Mouse (Mus musculus) midbrain, postnatal 0 days (tissue): ENCODE results near the gene Atg9a. TPM values are rescaled to one million over a fixed set of nuclear protein-coding genes. Genes with fewer than 3 reads are reported as not detected.

Experiments
- ATAC-seq: fragments of 200-750 bp; cut with Nextera tagmentation; 2 replicates; pipeline ENCODE4 v1.8.0; 2017; ENCODE audit warnings: moderate number of reproducible peaks, mild to moderate bottlenecking, moderate TSS enrichment, moderate library complexity; ENCODE audit not compliant: low FRiP score
- DNase-seq: peaks from one replicate; pipeline ENCODE4 v3.0.0-alpha.2; 2015; ENCODE audit warnings: low spot score
- H3K27ac ChIP-seq: fragments of 300-500 bp; sonication (generic); 2 replicates; pipeline ENCODE4 v1.5.1; 2014; ENCODE audit warnings: low read depth, mild to moderate bottlenecking, low read length, mixed read lengths
- H3K27me3 ChIP-seq: fragments of 300-500 bp; sonication (generic); 2 replicates; pipeline ENCODE4 v1.6.1; 2014; ENCODE audit warnings: low read length, control low read depth, mixed read lengths; ENCODE audit not compliant: insufficient read depth
- H3K36me3 ChIP-seq: fragments of 300-500 bp; sonication (generic); 2 replicates; pipeline ENCODE4 v1.6.1; 2014; ENCODE audit warnings: low read length, control low read depth, mixed read lengths; ENCODE audit not compliant: insufficient read depth
- H3K4me1 ChIP-seq: fragments of 300-500 bp; sonication (generic); 2 replicates; pipeline ENCODE4 v1.6.1; 2014; ENCODE audit warnings: mild to moderate bottlenecking, control low read depth, antibody characterized with exemption, low read length, mixed read lengths; ENCODE audit not compliant: insufficient read depth
- H3K4me2 ChIP-seq: fragments of 300-500 bp; sonication (generic); 2 replicates; pipeline ENCODE4 v1.6.1; 2014; ENCODE audit warnings: low read depth, mild to moderate bottlenecking, low read length, mixed read lengths; ENCODE audit not compliant: poor library complexity, severe bottlenecking
- H3K4me3 ChIP-seq: fragments of 300-500 bp; sonication (generic); 2 replicates; pipeline ENCODE4 v1.5.1; 2014; ENCODE audit warnings: low read depth, mild to moderate bottlenecking, low read length, moderate library complexity
- H3K9ac ChIP-seq: fragments of 300-500 bp; sonication (generic); replicated peaks from 2 replicates; pipeline ENCODE4 v1.6.1; 2014; ENCODE audit warnings: mild to moderate bottlenecking, low read length, moderate library complexity, mixed read lengths; ENCODE audit not compliant: poor library complexity, severe bottlenecking
- H3K9me3 ChIP-seq: fragments of 300-500 bp; sonication (generic); 2 replicates; pipeline ENCODE4 v1.6.1; 2016; ENCODE audit warnings: low read length, control low read depth
- CTCF ChIP-seq: IDR thresholded peaks from 2 replicates; pipeline ENCODE4 v1.5.1; 2016; ENCODE audit warnings: antibody characterized with exemption, mild to moderate bottlenecking
- WGBS: fragments of 180-500 bp; shearing (Covaris S2); extraction: QIAGEN DNeasy Blood & Tissue Kit; methylation state at CpG from one replicate; pipeline ENCODE4 v1.1.7; 2014; 5-methylcytosine and 5-hydroxymethylcytosine counted together
- polyA plus RNA-seq: library from polyadenylated mRNA; unstranded; fragments of >200 nt; fragmentation: Nextera tagmentation; extraction: Ambion mirVana; gene quantifications from 2 replicates; pipeline ENCODE4 v1.2.1, GENCODE M21; 2015
- total RNA-seq: library from RNA; depleted of rRNA; stranded (reverse); fragments of >200 nt; gene quantifications from 2 replicates; pipeline ENCODE4 v1.2.3, GENCODE M21; 2014

Atg9a gene
- total and polyA plus RNA-seq, 2 experiments from 2014 or later: 71.8 to 135 TPM

GRCm38 (mm10) chr1:75231664-75232152, 39.7 kb upstream of the Atg9a start, which contains the start of gene A630095N17Rik:
TSS of gene A630095N17Rik (minus strand) at chr1:75232102.
- Histone ChIP-seq H3K4me1 (no peaks in the 10 kb centered on the region), H3K27ac (no peak within 1 kb of the TSS), H3K4me2 (no peak within 1 kb of the TSS), H3K4me3 (no peak within 1 kb of the TSS), H3K9ac (no peak within 1 kb of the TSS), H3K27me3 (no peaks in the 10 kb centered on the region), H3K36me3 (no peaks in the 10 kb centered on the region), H3K9me3 (no peaks in the 10 kb centered on the region)
- 74% methylated on average over 5 of the region's 5 CpGs for WGBS
- DNase-seq (no peak), ATAC-seq (no peak)
- no peak for TF ChIP-seq CTCF

GRCm38 (mm10) chr1:75231224-75231623, 39.2 kb upstream of the Atg9a start:
- WGBS: 79% methylated on average over 4 of the region's 4 CpGs
- no peak overlapping the region for H3K9ac ChIP-seq

GRCm38 (mm10) chr1:75230335-75230994, 38.5 kb upstream of the Atg9a start:
- Histone ChIP-seq H3K9me3 (no peaks in the 10 kb centered on the region), H3K4me2 (no peak overlapping the region), H3K4me3 (no peak overlapping the region), H3K27ac (no peak overlapping the region), H3K36me3 (no peaks in the 10 kb centered on the region), H3K4me1 (no peaks in the 10 kb centered on the region), H3K9ac (no peak overlapping the region), H3K27me3 (no peaks in the 10 kb centered on the region)
- WGBS: 74% methylated on average over 7 of the region's 7 CpGs
- no peak for DNase-seq
- TF ChIP-seq CTCF: no peak
- no peak for ATAC-seq

More at GRCm38 (mm10) chr1:75231224-75231623, 39.2 kb upstream of the Atg9a start:
- Histone ChIP-seq H3K27me3 (no peaks in the 10 kb centered on the region), H3K9me3 (no peaks in the 10 kb centered on the region), H3K4me1 (no peaks in the 10 kb centered on the region), H3K36me3 (no peaks in the 10 kb centered on the region), H3K27ac (no peak overlapping the region), H3K4me3 (no peak overlapping the region), H3K4me2 (no peak overlapping the region)
- TF ChIP-seq CTCF: no peak
- no peak for DNase-seq
- no peak for ATAC-seq

GRCm38 (mm10) chr1:75229158-75229557, 37.2 kb upstream of the Atg9a start:
- Histone ChIP-seq H3K4me3 (no peak overlapping the region), H3K27ac (no peak overlapping the region), H3K4me1 (no peaks in the 10 kb centered on the region), H3K9ac (no peak overlapping the region), H3K4me2 (no peak overlapping the region), H3K9me3 (no peaks in the 10 kb centered on the region), H3K36me3 (no peaks in the 10 kb centered on the region), H3K27me3 (no peaks in the 10 kb centered on the region)
- WGBS: 81% methylated on average over 4 of the region's 4 CpGs
- no peak for ATAC-seq
- DNase-seq: no peak
- TF ChIP-seq CTCF: no peak

GRCm38 (mm10) chr1:75227653-75228052, 35.7 kb upstream of the Atg9a start:
- WGBS: 79% methylated on average over 1 of the region's 1 CpGs
- no peak for ATAC-seq
- Histone ChIP-seq H3K4me1 (no peaks in the 10 kb centered on the region), H3K27me3 (no peaks in the 10 kb centered on the region; the same call in 1 of the 2 replicates), H3K36me3 (no peaks in the 10 kb centered on the region), H3K9ac (no peak overlapping the region), H3K9me3 (no peaks in the 10 kb centered on the region), H3K27ac (no peak overlapping the region), H3K4me3 (no peak overlapping the region), H3K4me2 (no peak overlapping the region)
- no peak for TF ChIP-seq CTCF
- DNase-seq: no peak

GRCm38 (mm10) chr1:75226138-75226537, 34.1 kb upstream of the Atg9a start:
- Histone ChIP-seq H3K9me3 (no peaks in the 10 kb centered on the region), H3K36me3 (no peaks in the 10 kb centered on the region), H3K9ac (no peak overlapping the region), H3K4me1 (no peaks in the 10 kb centered on the region), H3K4me2 (no peak overlapping the region), H3K4me3 (no peak overlapping the region), H3K27me3 (peaks cover 5% of the 10 kb centered on the region), H3K27ac (no peak overlapping the region)
- ATAC-seq (no peak), DNase-seq (no peak)
- TF ChIP-seq CTCF: no peak
- 70% methylated on average over 2 of the region's 2 CpGs for WGBS
